Mouse (Mus musculus): ENCODE data around the gene Slc35g3. TPM values are rescaled to one million over a fixed set of nuclear protein-coding genes. Genes with fewer than 3 reads are reported as not detected.

Gene Slc35g3
- total and polyA plus RNA-seq, 2 experiments = not detected

DNA sequence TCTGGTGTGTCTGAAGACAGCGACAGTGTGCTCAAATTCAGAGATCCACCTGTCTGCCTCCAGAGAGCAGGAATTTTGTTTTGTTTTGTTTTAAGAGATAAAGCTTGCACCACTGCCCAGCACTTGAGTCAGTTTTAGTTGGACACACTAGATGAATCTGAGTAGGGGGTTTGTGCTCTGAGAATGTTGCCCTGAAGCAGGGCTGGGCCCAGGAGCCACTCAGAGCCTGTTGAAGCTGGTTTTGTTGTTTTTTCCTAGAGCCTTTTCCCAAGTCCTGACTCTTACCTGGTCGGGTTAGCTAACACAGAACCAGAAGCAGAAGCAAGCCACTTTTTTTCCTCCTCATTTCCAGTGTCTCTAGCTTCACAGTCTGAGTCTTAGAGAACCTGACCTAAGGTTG, 50.7 kb downstream of the Slc35g3 start:
- H3K4me3 ChIP-seq (ENCODE audit: insufficient read depth, low read depth, low read length) = no peak overlapping the region
- WGBS = 90% methylated on average over 2 of the region's 2 CpGs
- no peaks in the 10 kb centered on the region for H3K36me3 ChIP-seq (ENCODE audit: control insufficient read depth, insufficient read depth, low read length)
- no peak for TF ChIP-seq POLR2A (IDR thresholded peaks at IDR 0.05; ENCODE audit: extremely low read depth, insufficient read depth, low read length)
- TF ChIP-seq CTCF (IDR thresholded peaks at IDR 0.05; ENCODE audit: low read depth, low read length) = no peak
- H3K27ac ChIP-seq (replicated peaks; ENCODE audit: insufficient read depth, low read depth, low read length) = no peak overlapping the region
- no peak overlapping the region for H3K9ac ChIP-seq (ENCODE audit: low read depth, low read length)
- peaks cover 4% of the 10 kb centered on the region; the same call in 1 of the 2 replicates for H3K4me1 ChIP-seq (ENCODE audit: control insufficient read depth, insufficient read depth, low read length)
- no peaks in the 10 kb centered on the region for H3K27me3 ChIP-seq (ENCODE audit: control insufficient read depth, insufficient read depth, low read length)
- DNase-seq (ENCODE audit: extremely low read depth, low read depth, low spot score) = no peak
- no peaks in the 10 kb centered on the region for H3K79me2 ChIP-seq (ENCODE audit: control insufficient read depth, insufficient read depth, low read length)

DNA sequence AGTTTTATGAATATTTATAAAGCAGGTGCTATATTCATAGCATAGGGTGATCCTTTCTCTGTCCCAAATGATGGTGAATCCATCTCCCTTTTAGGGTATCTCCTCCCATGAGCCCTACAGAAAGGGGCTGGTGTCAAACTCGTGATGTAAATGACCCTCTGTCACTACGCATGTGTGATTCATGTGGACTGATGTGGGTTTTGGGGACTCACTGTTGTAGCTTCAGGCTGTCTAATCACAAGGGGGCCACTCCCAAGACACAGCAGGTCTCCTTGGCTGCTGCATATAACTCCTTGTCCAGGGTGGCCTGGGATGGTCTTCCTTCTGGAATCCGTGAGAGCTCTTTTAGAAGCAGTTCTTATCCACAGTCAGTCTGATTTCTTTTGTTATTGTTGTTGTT, 51.3 kb downstream of the Slc35g3 start:
- TF ChIP-seq POLR2A (IDR thresholded peaks at IDR 0.05; ENCODE audit: extremely low read depth, insufficient read depth, low read length) (no peak), CTCF (IDR thresholded peaks at IDR 0.05; ENCODE audit: low read depth, low read length) (no peak)
- DNase-seq (ENCODE audit: extremely low read depth, low read depth, low spot score) = no peak
- no peaks in the 10 kb centered on the region for H3K36me3 ChIP-seq (ENCODE audit: control insufficient read depth, insufficient read depth, low read length)
- no peaks in the 10 kb centered on the region for H3K79me2 ChIP-seq (ENCODE audit: control insufficient read depth, insufficient read depth, low read length)
- H3K9ac ChIP-seq (ENCODE audit: low read depth, low read length) = no peak overlapping the region
- WGBS = 92% methylated on average over 3 of the region's 3 CpGs
- no peak overlapping the region for H3K27ac ChIP-seq (replicated peaks; ENCODE audit: insufficient read depth, low read depth, low read length)
- H3K4me1 ChIP-seq (ENCODE audit: control insufficient read depth, insufficient read depth, low read length) = peaks cover 2% of the 10 kb centered on the region; the same call in 1 of the 2 replicates
- H3K4me3 ChIP-seq (ENCODE audit: insufficient read depth, low read depth, low read length) = no peak overlapping the region
- no peaks in the 10 kb centered on the region for H3K27me3 ChIP-seq (ENCODE audit: control insufficient read depth, insufficient read depth, low read length)

Other genes with a start within 250 kb of the Slc35g3 start
Only the 30 nearest of the 43 such genes appear.
- 0.18 and 0.20 TPM in 2 replicates for gene Atp1b2, start 156.0 kb downstream of the Slc35g3 start, total RNA-seq (2014; rRNA removed)
- gene Atp1b2, start 156.0 kb downstream of the Slc35g3 start, polyA plus RNA-seq (2012; rRNA removed) = 0.40 and 0.46 TPM in 2 replicates
- gene Shbg, start 144.1 kb downstream of the Slc35g3 start, total RNA-seq (2014; rRNA removed) = not detected in 2 replicates
- gene Shbg, start 144.1 kb downstream of the Slc35g3 start, polyA plus RNA-seq (2012; rRNA removed) = 0.18 TPM in 1 of 2 replicates, not detected in the other
- 12.3 and 19.4 TPM in 2 replicates for gene Sat2, start 139.9 kb downstream of the Slc35g3 start, total RNA-seq (2014; rRNA removed)
- 10.8 and 12.8 TPM in 2 replicates for gene Sat2, start 139.9 kb downstream of the Slc35g3 start, polyA plus RNA-seq (2012; rRNA removed)
- 18.1 and 19.9 TPM in 2 replicates for gene Fxr2, start 129.0 kb downstream of the Slc35g3 start, total RNA-seq (2014; rRNA removed)
- 24.2 and 33.9 TPM in 2 replicates for gene Fxr2, start 129.0 kb downstream of the Slc35g3 start, polyA plus RNA-seq (2012; rRNA removed)
- not detected in 2 replicates for gene Sox15, start 106.7 kb downstream of the Slc35g3 start, total RNA-seq (2014; rRNA removed)
- 0.21 TPM in 1 of 2 replicates, not detected in the other for gene Sox15, start 106.7 kb downstream of the Slc35g3 start, polyA plus RNA-seq (2012; rRNA removed)
- gene Mpdu1, start 99.3 kb downstream of the Slc35g3 start, total RNA-seq (2014; rRNA removed) = 49.9 and 53.5 TPM in 2 replicates
- 100 and 115 TPM in 2 replicates for gene Mpdu1, start 99.3 kb downstream of the Slc35g3 start, polyA plus RNA-seq (2012; rRNA removed)
- gene Cd68, start 95.8 kb downstream of the Slc35g3 start, total RNA-seq (2014; rRNA removed) = 4.5 and 6.0 TPM in 2 replicates
- 6.1 and 14.8 TPM in 2 replicates for gene Cd68, start 95.8 kb downstream of the Slc35g3 start, polyA plus RNA-seq (2012; rRNA removed)
- 370 and 386 TPM in 2 replicates for gene Eif4a1, start 89.5 kb downstream of the Slc35g3 start, total RNA-seq (2014; rRNA removed)
- gene Eif4a1, start 89.5 kb downstream of the Slc35g3 start, polyA plus RNA-seq (2012; rRNA removed) = 184 and 221 TPM in 2 replicates
- gene Senp3, start 79.9 kb downstream of the Slc35g3 start, total RNA-seq (2014; rRNA removed) = 26.2 and 31.9 TPM in 2 replicates
- 17.5 and 25.8 TPM in 2 replicates for gene Senp3, start 79.9 kb downstream of the Slc35g3 start, polyA plus RNA-seq (2012; rRNA removed)
- gene Tnfsf13, start 76.2 kb downstream of the Slc35g3 start, total RNA-seq (2014; rRNA removed) = 1.0 and 1.4 TPM in 2 replicates
- gene Tnfsf13, start 76.2 kb downstream of the Slc35g3 start, polyA plus RNA-seq (2012; rRNA removed) = 0.58 and 1.1 TPM in 2 replicates
- gene Tnfsf12, start 66.1 kb downstream of the Slc35g3 start, total RNA-seq (2014; rRNA removed) = 2.6 and 3.0 TPM in 2 replicates
- gene Tnfsf12, start 66.1 kb downstream of the Slc35g3 start, polyA plus RNA-seq (2012; rRNA removed) = 9.5 and 18.0 TPM in 2 replicates
- gene Tnfsfm13, start 65.9 kb downstream of the Slc35g3 start, total RNA-seq (2014; rRNA removed) = 2.5 and 3.4 TPM in 2 replicates
- 2.6 and 3.6 TPM in 2 replicates for gene Tnfsfm13, start 65.9 kb downstream of the Slc35g3 start, polyA plus RNA-seq (2012; rRNA removed)
- 10.0 and 12.6 TPM in 2 replicates for gene Polr2a, start 3.3 kb downstream of the Slc35g3 start, total RNA-seq (2014; rRNA removed)
- 9.9 and 10.6 TPM in 2 replicates for gene Polr2a, start 3.3 kb downstream of the Slc35g3 start, polyA plus RNA-seq (2012; rRNA removed)
- gene Zbtb4, start 3.9 kb upstream of the Slc35g3 start, total RNA-seq (2014; rRNA removed) = 2.6 and 4.4 TPM in 2 replicates
- 8.2 and 9.7 TPM in 2 replicates for gene Zbtb4, start 3.9 kb upstream of the Slc35g3 start, polyA plus RNA-seq (2012; rRNA removed)
- gene Chrnb1, start 34.0 kb upstream of the Slc35g3 start, total RNA-seq (2014; rRNA removed) = 0.46 and 0.54 TPM in 2 replicates
- gene Chrnb1, start 34.0 kb upstream of the Slc35g3 start, polyA plus RNA-seq (2012; rRNA removed) = 0.28 and 0.35 TPM in 2 replicates
- gene Fgf11, start 39.9 kb upstream of the Slc35g3 start, total RNA-seq (2014; rRNA removed) = 0.18 and 0.20 TPM in 2 replicates
- gene Fgf11, start 39.9 kb upstream of the Slc35g3 start, polyA plus RNA-seq (2012; rRNA removed) = 0.33 and 0.34 TPM in 2 replicates
- gene Tmem102, start 43.7 kb upstream of the Slc35g3 start, total RNA-seq (2014; rRNA removed) = 2.3 and 2.4 TPM in 2 replicates
- gene Tmem102, start 43.7 kb upstream of the Slc35g3 start, polyA plus RNA-seq (2012; rRNA removed) = 13.5 and 15.7 TPM in 2 replicates
- gene Gm39566, start 53.3 kb upstream of the Slc35g3 start, total RNA-seq (2014; rRNA removed) = not detected in 2 replicates
- gene Gm39566, start 53.3 kb upstream of the Slc35g3 start, polyA plus RNA-seq (2012; rRNA removed) = not detected in 2 replicates
- gene Spem2, start 56.5 kb upstream of the Slc35g3 start, total RNA-seq (2014; rRNA removed) = not detected in 2 replicates
- gene Spem2, start 56.5 kb upstream of the Slc35g3 start, polyA plus RNA-seq (2012; rRNA removed) = not detected in 2 replicates
- gene Spem1, start 60.2 kb upstream of the Slc35g3 start, total RNA-seq (2014; rRNA removed) = not detected in 2 replicates
- gene Spem1, start 60.2 kb upstream of the Slc35g3 start, polyA plus RNA-seq (2012; rRNA removed) = 0.09 TPM in 1 of 2 replicates, not detected in the other
- 0.18 and 0.34 TPM in 2 replicates for gene Nlgn2, start 75.8 kb upstream of the Slc35g3 start, total RNA-seq (2014; rRNA removed)
- 0.93 and 1.9 TPM in 2 replicates for gene Nlgn2, start 75.8 kb upstream of the Slc35g3 start, polyA plus RNA-seq (2012; rRNA removed)
- 326 and 353 TPM in 2 replicates for gene Tmem256, start 76.5 kb upstream of the Slc35g3 start, total RNA-seq (2014; rRNA removed)
- 284 and 370 TPM in 2 replicates for gene Tmem256, start 76.5 kb upstream of the Slc35g3 start, polyA plus RNA-seq (2012; rRNA removed)
- gene Plscr3, start 84.4 kb upstream of the Slc35g3 start, total RNA-seq (2014; rRNA removed) = 1.5 and 2.6 TPM in 2 replicates
- 18.5 and 19.3 TPM in 2 replicates for gene Plscr3, start 84.4 kb upstream of the Slc35g3 start, polyA plus RNA-seq (2012; rRNA removed)
- gene Tnk1, start 96.8 kb upstream of the Slc35g3 start, total RNA-seq (2014; rRNA removed) = 0.07 and 0.18 TPM in 2 replicates
- 0.17 TPM in 2 replicates for gene Tnk1, start 96.8 kb upstream of the Slc35g3 start, polyA plus RNA-seq (2012; rRNA removed)
- not detected in 2 replicates for gene Tmem95, start 116.0 kb upstream of the Slc35g3 start, total RNA-seq (2014; rRNA removed)
- not detected in 2 replicates for gene Tmem95, start 116.0 kb upstream of the Slc35g3 start, polyA plus RNA-seq (2012; rRNA removed)
- gene Kctd11, start 119.4 kb upstream of the Slc35g3 start, total RNA-seq (2014; rRNA removed) = 0.65 and 1.0 TPM in 2 replicates
- gene Kctd11, start 119.4 kb upstream of the Slc35g3 start, polyA plus RNA-seq (2012; rRNA removed) = 0.68 and 1.6 TPM in 2 replicates
- gene Acap1, start 133.6 kb upstream of the Slc35g3 start, total RNA-seq (2014; rRNA removed) = 1.2 and 1.9 TPM in 2 replicates
- 2.3 and 3.3 TPM in 2 replicates for gene Acap1, start 133.6 kb upstream of the Slc35g3 start, polyA plus RNA-seq (2012; rRNA removed)
- 0.13 and 0.18 TPM in 2 replicates for gene 2810408A11Rik, start 139.0 kb upstream of the Slc35g3 start, total RNA-seq (2014; rRNA removed)
- gene 2810408A11Rik, start 139.0 kb upstream of the Slc35g3 start, polyA plus RNA-seq (2012; rRNA removed) = 0.06 and 0.11 TPM in 2 replicates
- gene Neurl4, start 139.1 kb upstream of the Slc35g3 start, total RNA-seq (2014; rRNA removed) = 10.1 and 14.0 TPM in 2 replicates
- 12.6 and 20.7 TPM in 2 replicates for gene Neurl4, start 139.1 kb upstream of the Slc35g3 start, polyA plus RNA-seq (2012; rRNA removed)
- gene Gps2, start 151.9 kb upstream of the Slc35g3 start, total RNA-seq (2014; rRNA removed) = 7.0 and 8.5 TPM in 2 replicates
- 32.3 and 41.0 TPM in 2 replicates for gene Gps2, start 151.9 kb upstream of the Slc35g3 start, polyA plus RNA-seq (2012; rRNA removed)